Mouse (Mus musculus): ENCODE measurements around the gene Eno4. TPM values are rescaled to one million over a fixed set of nuclear protein-coding genes. Genes with fewer than 3 reads are reported as not detected.

Gene Eno4
- polyA plus RNA-seq, 1 experiment from 2014 or later, result 0.70 TPM

DNA sequence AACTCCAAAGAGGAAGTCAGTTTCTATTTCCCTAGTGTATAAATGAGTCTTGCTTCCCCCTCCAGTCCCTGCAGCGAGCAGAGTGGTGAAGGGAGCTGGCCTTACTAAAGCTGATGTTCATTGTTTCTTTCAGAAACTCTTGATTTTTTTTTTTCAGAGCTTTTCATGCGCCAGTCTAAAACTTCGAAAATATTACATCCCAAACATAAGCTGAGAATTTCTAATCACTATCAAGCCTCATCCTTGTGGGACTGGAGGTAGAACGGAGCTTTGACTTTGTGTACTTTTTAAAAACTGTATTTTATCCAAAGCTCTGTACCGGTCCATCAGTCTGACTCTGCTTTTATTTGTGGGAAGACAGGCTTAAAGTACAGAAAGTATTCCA lies 36.8 kb downstream of the Eno4 start:
- Histone ChIP-seq H3K4me3 (ENCODE audit: low read length) (no peak overlapping the region), H3K4me1 (ENCODE audit: control insufficient read depth, insufficient read depth, low read length) (no peaks in the 10 kb centered on the region), H3K27me3 (ENCODE audit: control insufficient read depth, insufficient read depth, low read length) (no peaks in the 10 kb centered on the region; the same call in 1 of the 2 replicates), H3K27ac (ENCODE audit: low read depth, low read length) (no peak overlapping the region), H3K4me2 (replicated peaks; ENCODE audit: low read depth, low read length) (no peak overlapping the region), H3K36me3 (ENCODE audit: control insufficient read depth, insufficient read depth, low read length) (no peaks in the 10 kb centered on the region), H3K9me3 (ENCODE audit: control insufficient read depth, low read length) (no peaks in the 10 kb centered on the region), H3K9ac (ENCODE audit: low read depth, low read length) (no peak overlapping the region)
- no peak for ATAC-seq (ENCODE audit: low FRiP score, low TSS enrichment)
- WGBS, result 74% methylated on average over 5 of the region's 5 CpGs

DNA sequence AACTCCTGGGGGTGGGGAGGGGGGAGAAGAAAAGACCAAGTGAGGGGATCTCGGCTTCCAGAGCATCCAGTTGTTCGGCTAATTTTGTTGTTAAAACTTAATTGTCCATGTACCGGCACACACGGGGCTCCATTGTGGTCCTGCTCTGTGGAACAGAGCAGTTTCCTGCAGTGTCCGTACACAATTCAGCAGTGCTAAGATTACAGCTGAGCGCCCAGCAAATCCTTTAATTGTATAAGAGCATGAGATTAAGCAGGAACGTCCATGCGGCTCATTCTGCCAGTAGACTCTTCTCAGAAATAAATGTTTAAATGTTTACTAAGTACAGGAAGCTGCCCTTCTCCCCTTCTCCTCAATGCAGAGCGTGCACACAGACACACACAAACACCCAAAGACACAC lies 38.3 kb downstream of the Eno4 start:
- no peaks in the 10 kb centered on the region for H3K36me3 ChIP-seq (ENCODE audit: control insufficient read depth, insufficient read depth, low read length)
- no peaks in the 10 kb centered on the region for H3K4me1 ChIP-seq (ENCODE audit: control insufficient read depth, insufficient read depth, low read length)
- no peaks in the 10 kb centered on the region for H3K9me3 ChIP-seq (ENCODE audit: control insufficient read depth, low read length)
- no peaks in the 10 kb centered on the region; the same call in 1 of the 2 replicates for H3K27me3 ChIP-seq (ENCODE audit: control insufficient read depth, insufficient read depth, low read length)
- H3K27ac ChIP-seq (ENCODE audit: low read depth, low read length), result no peak overlapping the region
- 0 out of 2 replicates have a peak overlapping the region, but pooled peaks have one; percentile 18 for H3K9ac ChIP-seq (ENCODE audit: low read depth, low read length)
- no peak overlapping the region for H3K4me3 ChIP-seq (ENCODE audit: low read length)
- no peak for ATAC-seq (ENCODE audit: low FRiP score, low TSS enrichment)
- 28% methylated on average over 9 of the region's 9 CpGs for WGBS
- H3K4me2 ChIP-seq (replicated peaks; ENCODE audit: low read depth, low read length), result 0 out of 2 replicates have a peak overlapping the region, but pooled peaks have one; percentile 22

DNA sequence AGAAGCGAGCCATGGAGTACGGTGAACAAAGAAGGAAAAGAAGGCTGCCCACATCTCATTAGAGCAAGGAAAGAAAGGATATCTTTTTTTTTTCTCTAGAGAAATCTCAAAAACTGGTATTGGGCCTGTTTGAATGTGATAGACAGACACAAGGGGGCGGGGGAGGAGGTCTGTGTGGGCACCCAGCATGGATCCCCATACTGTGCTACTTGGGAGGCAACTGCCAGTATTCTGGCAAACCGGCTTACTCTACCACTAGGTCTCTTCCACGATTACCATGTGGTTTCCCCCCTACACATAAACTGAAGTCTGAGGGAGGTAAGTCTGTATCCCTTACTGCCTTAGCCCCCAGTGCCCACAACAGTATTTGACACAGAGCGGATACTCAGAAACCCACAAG lies 59.6 kb downstream of the Eno4 start:
- no peak overlapping the region for H3K9ac ChIP-seq (ENCODE audit: low read depth, low read length)
- no peaks in the 10 kb centered on the region for H3K9me3 ChIP-seq (ENCODE audit: control insufficient read depth, low read length)
- H3K36me3 ChIP-seq (ENCODE audit: control insufficient read depth, insufficient read depth, low read length), result no peaks in the 10 kb centered on the region
- ATAC-seq (ENCODE audit: low FRiP score, low TSS enrichment), result no peak
- no peak overlapping the region for H3K4me2 ChIP-seq (replicated peaks; ENCODE audit: low read depth, low read length)
- WGBS, result 87% methylated on average over 6 of the region's 6 CpGs
- H3K4me1 ChIP-seq (ENCODE audit: control insufficient read depth, insufficient read depth, low read length), result no peaks in the 10 kb centered on the region
- no peak overlapping the region for H3K27ac ChIP-seq (ENCODE audit: low read depth, low read length)
- H3K4me3 ChIP-seq (ENCODE audit: low read length), result no peak overlapping the region
- no peaks in the 10 kb centered on the region for H3K27me3 ChIP-seq (ENCODE audit: control insufficient read depth, insufficient read depth, low read length)

DNA sequence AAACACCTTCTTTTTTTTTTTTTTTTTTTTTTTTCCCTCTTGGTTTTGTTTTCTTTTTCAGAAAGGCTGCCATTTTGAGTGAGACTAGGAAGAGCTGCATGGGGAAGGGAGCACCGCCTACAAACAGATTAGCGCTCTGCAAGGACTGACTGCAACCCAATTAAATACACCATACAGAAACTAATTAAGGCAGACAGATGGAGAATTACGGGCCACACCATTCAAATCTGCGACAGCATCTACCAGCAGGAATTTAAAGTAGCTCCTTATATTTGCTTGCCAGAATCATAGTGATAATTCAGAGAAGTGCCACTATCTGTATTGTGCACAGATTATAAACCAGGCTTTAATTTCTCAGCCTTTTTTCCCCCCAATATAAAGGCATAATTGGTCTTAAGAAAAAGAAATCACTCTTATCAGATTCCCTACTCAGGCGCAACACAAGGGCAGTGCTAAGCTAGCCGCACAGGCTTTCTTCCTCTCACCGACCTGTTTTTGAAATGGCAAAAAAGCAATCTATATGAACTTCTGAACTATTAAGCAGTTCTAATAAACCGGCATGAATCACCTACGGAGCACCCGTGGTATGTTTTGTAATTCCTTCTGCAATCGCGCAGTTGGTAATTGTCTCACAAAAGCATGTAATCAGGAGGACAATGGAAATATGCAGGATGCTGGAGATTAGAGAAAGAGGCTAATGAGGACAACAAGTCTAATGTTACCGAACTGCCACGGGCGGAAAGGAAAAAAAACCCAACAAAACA lies 63.5 kb downstream of the Eno4 start:
- no peaks in the 10 kb centered on the region for H3K36me3 ChIP-seq (ENCODE audit: control insufficient read depth, insufficient read depth, low read length)
- H3K27me3 ChIP-seq (ENCODE audit: control insufficient read depth, insufficient read depth, low read length), result no peaks in the 10 kb centered on the region
- H3K27ac ChIP-seq (ENCODE audit: low read depth, low read length), result no peak overlapping the region
- no peaks in the 10 kb centered on the region for H3K9me3 ChIP-seq (ENCODE audit: control insufficient read depth, low read length)
- H3K4me3 ChIP-seq (ENCODE audit: low read length), result no peak overlapping the region
- 84% methylated on average over 15 of the region's 15 CpGs for WGBS
- no peak for ATAC-seq (ENCODE audit: low FRiP score, low TSS enrichment)
- H3K4me1 ChIP-seq (ENCODE audit: control insufficient read depth, insufficient read depth, low read length), result no peaks in the 10 kb centered on the region
- no peak overlapping the region for H3K4me2 ChIP-seq (replicated peaks; ENCODE audit: low read depth, low read length)
- H3K9ac ChIP-seq (ENCODE audit: low read depth, low read length), result no peak overlapping the region

GRCm38 (mm10) chr19:59010802-59011201 lies 67.6 kb downstream of the Eno4 start:
- Histone ChIP-seq H3K4me3 (ENCODE audit: low read length) (no peak overlapping the region), H3K9me3 (ENCODE audit: control insufficient read depth, low read length) (no peaks in the 10 kb centered on the region), H3K27me3 (ENCODE audit: control insufficient read depth, insufficient read depth, low read length) (no peaks in the 10 kb centered on the region), H3K9ac (ENCODE audit: low read depth, low read length) (no peak overlapping the region), H3K27ac (ENCODE audit: low read depth, low read length) (no peak overlapping the region), H3K36me3 (ENCODE audit: control insufficient read depth, insufficient read depth, low read length) (no peaks in the 10 kb centered on the region), H3K4me1 (ENCODE audit: control insufficient read depth, insufficient read depth, low read length) (no peaks in the 10 kb centered on the region), H3K4me2 (replicated peaks; ENCODE audit: low read depth, low read length) (no peak overlapping the region)
- no peak for ATAC-seq (ENCODE audit: low FRiP score, low TSS enrichment)
- 84% methylated on average over 5 of the region's 5 CpGs for WGBS

Small RNAs within 50 kb of the gene (microRNA-seq; reads per million reads assigned to microRNA genes)
- 5.0 reads per million, percentile 20 among the genes with 10 or more reads in this experiment for gene Mir3086

Other genes starting within 250 kb of the Eno4 start
- gene Pnliprp1, start 214.5 kb upstream of the Eno4 start, polyA plus RNA-seq (2014; fragmentation: Nextera tagmentation; extraction: Ambion mirVana), result 0.53 and 0.87 TPM in 2 replicates
- gene Pnliprp2, start 183.7 kb upstream of the Eno4 start, polyA plus RNA-seq (2014; fragmentation: Nextera tagmentation; extraction: Ambion mirVana), result 0.18 and 0.36 TPM in 2 replicates
- gene 1700019N19Rik, start 149.0 kb upstream of the Eno4 start, polyA plus RNA-seq (2014; fragmentation: Nextera tagmentation; extraction: Ambion mirVana), result not detected in 2 replicates
- gene Hspa12a, start 229 bp downstream of the Eno4 start, polyA plus RNA-seq (2014; fragmentation: Nextera tagmentation; extraction: Ambion mirVana), result 8.1 and 9.5 TPM in 2 replicates
- 1.1 and 2.3 TPM in 2 replicates for gene Shtn1, start 132.7 kb downstream of the Eno4 start, polyA plus RNA-seq (2014; fragmentation: Nextera tagmentation; extraction: Ambion mirVana)
- gene Vax1, start 226.6 kb downstream of the Eno4 start, polyA plus RNA-seq (2014; fragmentation: Nextera tagmentation; extraction: Ambion mirVana), result not detected in 2 replicates